Mouse (Mus musculus) olfactory bulb, adult 2 months (tissue): Measurements from ENCODE around the gene Krtap8-1. TPM values are rescaled to one million over a fixed set of nuclear protein-coding genes. Genes with fewer than 3 reads are reported as not detected.

ENCODE experiments used
- H3K27ac ChIP-seq: fragments of 200-500 bp; 2 replicates; pipeline ENCODE4 v1.5.1; 2012; ENCODE audit warnings: low read depth, low read length; ENCODE audit not compliant: insufficient read depth
- H3K4me1 ChIP-seq: fragments of 200-500 bp; 2 replicates; pipeline ENCODE4 v1.6.1; 2012; ENCODE audit warnings: low read length; ENCODE audit not compliant: control insufficient read depth, insufficient read depth
- H3K4me3 ChIP-seq: fragments of 200-500 bp; 2 replicates; pipeline ENCODE4 v1.5.1; 2012; ENCODE audit warnings: mild to moderate bottlenecking, low read depth, low read length, moderate library complexity; ENCODE audit not compliant: insufficient read depth
- CTCF ChIP-seq: fragments of 200-500 bp; IDR thresholded peaks from 2 replicates; pipeline ENCODE4 v1.5.1; 2012; ENCODE audit warnings: low read depth, mild to moderate bottlenecking, low read length, moderate library complexity; ENCODE audit not compliant: insufficient read depth
- POLR2A ChIP-seq: fragments of 200-500 bp; IDR thresholded peaks from 2 replicates; pipeline ENCODE4 v1.6.1; 2012; ENCODE audit warnings: mild to moderate bottlenecking, low read depth, low read length, moderate library complexity; ENCODE audit not compliant: insufficient read depth
- WGBS: fragments of 180-500 bp; shearing (Covaris S2); methylation state at CpG from one replicate; pipeline ENCODE4 v1.1.7; 2018; 5-methylcytosine and 5-hydroxymethylcytosine counted together
- polyA plus RNA-seq: library from polyadenylated mRNA; stranded (reverse); fragments of >200 nt; gene quantifications from 2 replicates; pipeline ENCODE4 v1.2.4, GENCODE M21; 2012; ENCODE audit warnings: low replicate concordance; ENCODE audit not compliant: missing spikeins, insufficient read depth, insufficient read length

Gene Krtap8-1
- not detected in 2 replicates for polyA plus RNA-seq

DNA sequence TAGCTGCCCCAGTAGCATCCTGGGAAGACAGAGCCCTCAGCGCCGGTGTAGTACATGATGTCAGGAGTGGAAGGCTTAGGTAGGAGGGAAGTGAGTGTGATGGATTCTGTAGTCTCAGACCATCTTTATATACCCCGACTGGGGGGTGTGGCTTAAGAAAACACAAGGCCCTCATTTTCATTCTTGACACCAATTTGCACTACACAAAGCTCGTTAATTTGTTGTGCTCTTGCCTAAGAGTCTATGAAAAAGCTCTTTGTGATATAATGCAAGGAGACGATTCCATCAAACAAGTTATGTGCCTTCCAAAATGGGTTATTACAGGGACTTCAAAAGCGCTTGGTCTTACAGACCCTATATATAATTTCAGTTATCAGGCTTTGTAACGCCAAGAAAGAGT is at the start of gene Krtap8-1:
Gene Krtap8-1, minus strand, starts transcription at position 101 of the 400 bp plus-strand sequence.
- WGBS = 80% methylated on average over 7 of the region's 7 CpGs

GRCm38 (mm10) chr16:89537349-89537748 is 49.6 kb upstream of the Krtap8-1 start:
- no peaks in the 10 kb centered on the region for H3K4me1 ChIP-seq
- TF ChIP-seq CTCF = no peak
- no peak for TF ChIP-seq POLR2A
- H3K4me3 ChIP-seq = no peak overlapping the region
- no peak overlapping the region for H3K27ac ChIP-seq
- 71% methylated on average over 6 of the region's 6 CpGs for WGBS

More for the DNA sequence above, at the start of gene Krtap8-1:
- TF ChIP-seq POLR2A (no peak), CTCF (no peak)
- Histone ChIP-seq H3K4me3 (no peak within 1 kb of the TSS), H3K27ac (no peak within 1 kb of the TSS), H3K4me1 (no peaks in the 10 kb centered on the region)

- peaks cover 3% of the 10 kb centered on the region for H3K4me1 ChIP-seq
- TF ChIP-seq POLR2A (no peak), CTCF (no peak)
- H3K4me3 ChIP-seq = no peak overlapping the region
- no peak overlapping the region for H3K27ac ChIP-seq
- WGBS = 31% methylated on average over 7 of the region's 7 CpGs
These were observed 42.8 kb upstream of the Krtap8-1 start for GRCm38 (mm10) chr16:89530547-89530946.

DNA sequence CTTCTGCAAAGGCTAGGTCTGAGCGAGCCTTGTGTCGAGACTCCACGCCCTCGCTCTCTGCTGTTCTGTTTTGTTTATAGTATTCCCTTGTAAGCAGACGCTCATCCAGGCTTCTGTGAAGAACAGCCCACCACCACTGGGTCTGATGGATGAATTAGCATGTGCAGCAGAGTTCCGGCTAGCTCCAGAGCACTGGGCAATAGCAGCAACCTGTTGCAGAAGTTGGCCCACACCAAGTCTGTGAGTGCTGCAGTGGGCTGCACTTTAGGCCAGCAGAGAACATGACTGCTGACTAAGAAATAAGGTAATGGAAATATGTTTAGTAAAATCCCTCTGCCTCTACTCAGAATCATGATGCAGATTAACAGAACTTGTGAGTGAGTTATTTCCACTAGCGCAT is 42.1 kb upstream of the Krtap8-1 start:
- no peak for TF ChIP-seq POLR2A
- TF ChIP-seq CTCF = no peak
- Histone ChIP-seq H3K27ac (no peak overlapping the region), H3K4me1 (peaks cover 3% of the 10 kb centered on the region), H3K4me3 (no peak overlapping the region)
- WGBS = 76% methylated on average over 7 of the region's 7 CpGs

DNA sequence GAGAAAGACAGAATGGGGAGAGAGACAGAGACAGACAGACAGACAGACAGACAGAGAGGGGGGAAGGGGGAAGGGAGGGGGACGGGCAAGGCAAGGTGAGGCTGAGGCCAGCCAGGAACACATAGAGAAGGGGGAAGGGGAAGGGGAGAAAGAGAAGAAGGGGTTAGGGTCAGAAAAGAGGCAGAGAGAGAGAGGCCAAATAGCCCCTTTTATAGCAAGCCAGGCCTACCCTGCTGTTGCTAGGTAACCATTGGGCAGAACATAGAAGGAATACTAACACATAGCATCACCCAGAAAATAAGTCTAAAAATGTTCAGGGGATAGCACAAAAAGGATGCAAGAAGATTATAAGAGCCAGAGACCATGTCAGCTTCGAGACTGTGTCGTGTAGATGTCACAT is 40.6 kb upstream of the Krtap8-1 start:
- WGBS = 54% methylated on average over 3 of the region's 3 CpGs
- no peak for TF ChIP-seq POLR2A
- TF ChIP-seq CTCF = no peak
- no peak overlapping the region for H3K4me3 ChIP-seq
- H3K27ac ChIP-seq = no peak overlapping the region
- H3K4me1 ChIP-seq = peaks cover 3% of the 10 kb centered on the region

- TF ChIP-seq POLR2A (no peak), CTCF (no peak)
- H3K27ac ChIP-seq = no peak overlapping the region
- H3K4me1 ChIP-seq = no peaks in the 10 kb centered on the region; the same call in 1 of the 2 replicates
- H3K4me3 ChIP-seq = no peak overlapping the region
- 85% methylated on average over 4 of the region's 4 CpGs for WGBS
These were observed 33.2 kb upstream of the Krtap8-1 start for GRCm38 (mm10) chr16:89520996-89521395.

- H3K4me1 ChIP-seq = no peaks in the 10 kb centered on the region; the same call in 1 of the 2 replicates
- H3K4me3 ChIP-seq = no peak overlapping the region
- H3K27ac ChIP-seq = no peak overlapping the region
- 80% methylated on average over 2 of the region's 2 CpGs for WGBS
- TF ChIP-seq POLR2A = no peak
- TF ChIP-seq CTCF = no peak
These were observed 32.8 kb upstream of the Krtap8-1 start for GRCm38 (mm10) chr16:89520555-89520954.

DNA sequence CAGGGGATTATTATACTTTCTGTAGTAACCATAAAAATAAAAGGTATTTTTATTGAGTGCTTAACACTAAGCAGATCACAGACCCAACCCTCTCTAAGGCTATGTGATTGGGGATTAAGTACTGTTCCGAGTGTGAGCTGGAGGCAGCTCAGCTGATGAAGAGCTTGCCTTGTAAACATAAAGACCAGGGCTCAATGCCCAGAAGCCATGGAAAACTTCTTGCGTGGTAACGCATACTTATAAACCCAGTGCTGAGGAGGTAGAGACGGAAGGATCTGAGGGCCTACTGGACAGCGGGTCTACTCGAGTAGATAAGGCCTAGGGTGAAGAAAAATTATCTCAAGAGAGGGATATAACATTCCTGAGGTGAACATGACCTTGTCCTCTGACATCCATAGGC is 32.3 kb upstream of the Krtap8-1 start:
- Histone ChIP-seq H3K4me3 (no peak overlapping the region), H3K4me1 (no peaks in the 10 kb centered on the region; the same call in 1 of the 2 replicates), H3K27ac (no peak overlapping the region)
- 90% methylated on average over 6 of the region's 6 CpGs for WGBS
- TF ChIP-seq CTCF = no peak
- no peak for TF ChIP-seq POLR2A

DNA sequence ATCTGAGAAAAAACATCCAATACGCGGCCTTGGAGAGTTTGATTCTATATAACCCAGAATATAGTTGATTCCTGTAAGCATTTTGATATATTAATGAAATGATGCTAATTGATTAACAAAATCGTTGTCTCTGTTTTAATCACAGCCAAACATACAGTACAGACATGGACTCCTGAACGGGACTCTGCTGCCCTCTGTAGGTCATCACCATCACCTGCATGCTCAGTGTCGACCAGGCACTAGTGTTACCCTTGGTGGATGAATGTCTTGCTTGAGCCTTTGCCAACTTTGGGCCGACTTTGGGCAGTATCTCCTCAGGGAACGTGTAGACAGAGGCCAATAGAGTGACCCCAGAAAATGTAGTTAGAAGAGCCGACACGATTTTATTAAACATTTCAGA is 29.9 kb upstream of the Krtap8-1 start:
- Histone ChIP-seq H3K4me1 (no peaks in the 10 kb centered on the region; the same call in 1 of the 2 replicates), H3K27ac (no peak overlapping the region), H3K4me3 (no peak overlapping the region)
- TF ChIP-seq CTCF (no peak), POLR2A (no peak)
- 65% methylated on average over 9 of the region's 9 CpGs for WGBS

DNA sequence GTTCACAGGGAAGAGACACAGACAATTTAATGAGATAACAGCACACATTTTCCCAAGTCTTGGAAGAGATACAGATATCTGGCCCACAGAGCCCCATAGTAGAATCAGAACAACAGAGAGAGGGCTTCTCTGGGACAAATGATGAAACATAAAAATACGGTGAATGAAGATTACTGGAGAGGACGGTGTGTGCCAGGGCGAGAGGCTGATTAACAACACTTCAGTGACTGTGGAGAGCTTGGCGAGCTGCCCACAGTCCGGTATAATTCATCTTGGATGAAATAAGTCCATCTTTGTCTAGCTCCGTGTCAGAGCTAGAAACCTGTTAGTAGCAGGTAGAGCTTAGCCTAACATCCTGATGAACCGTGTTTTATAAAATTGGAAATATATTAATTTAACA is 25.7 kb upstream of the Krtap8-1 start:
- TF ChIP-seq CTCF = no peak
- no peak for TF ChIP-seq POLR2A
- Histone ChIP-seq H3K27ac (no peak overlapping the region), H3K4me3 (no peak overlapping the region), H3K4me1 (no peaks in the 10 kb centered on the region; the same call in 1 of the 2 replicates)
- WGBS = 69% methylated on average over 7 of the region's 7 CpGs
